Mouse (Mus musculus) liver, adult 2 months (tissue): Measurements from ENCODE around the gene Anapc13. TPM values are rescaled to one million over a fixed set of nuclear protein-coding genes. Genes with fewer than 3 reads are reported as not detected.

Experiments used
- DNase-seq: peaks from one replicate; pipeline ENCODE4 v3.0.0-alpha.2; 2011; ENCODE audit warnings: low read depth, low spot score; ENCODE audit errors: extremely low read depth
- H3K27ac ChIP-seq: fragments of 200-500 bp; replicated peaks from 2 replicates; pipeline ENCODE4 v1.5.1; 2012; ENCODE audit warnings: low read depth, mild to moderate bottlenecking, control low read depth, inconsistent platforms, low read length; ENCODE audit not compliant: insufficient read depth
- H3K27me3 ChIP-seq: fragments of 200-500 bp; 2 replicates; pipeline ENCODE4 v1.6.1; 2012; ENCODE audit warnings: mild to moderate bottlenecking, moderate library complexity, low read length, inconsistent platforms; ENCODE audit not compliant: control insufficient read depth, insufficient read depth
- H3K36me3 ChIP-seq: fragments of 200-500 bp; 2 replicates; pipeline ENCODE4 v1.6.1; 2012; ENCODE audit warnings: low read length, inconsistent platforms; ENCODE audit not compliant: control insufficient read depth, insufficient read depth
- H3K4me1 ChIP-seq: fragments of 200-500 bp; 2 replicates; pipeline ENCODE4 v1.6.1; 2011; ENCODE audit warnings: low read length; ENCODE audit not compliant: control insufficient read depth, insufficient read depth
- H3K4me3 ChIP-seq: fragments of 200-500 bp; 2 replicates; pipeline ENCODE4 v1.5.1; 2011; ENCODE audit warnings: low read depth, mild to moderate bottlenecking, control low read depth, low read length, moderate library complexity; ENCODE audit not compliant: insufficient read depth
- H3K79me2 ChIP-seq: fragments of 200-500 bp; 2 replicates; pipeline ENCODE4 v1.6.1; 2012; ENCODE audit warnings: inconsistent platforms, mild to moderate bottlenecking, low read length, moderate library complexity; ENCODE audit not compliant: control insufficient read depth, insufficient read depth
- H3K9ac ChIP-seq: fragments of 200-500 bp; 2 replicates; pipeline ENCODE4 v1.6.1; 2012; ENCODE audit warnings: low read depth, mild to moderate bottlenecking, control low read depth, inconsistent platforms, low read length
- CTCF ChIP-seq: fragments of 200-500 bp; IDR thresholded peaks from 2 replicates; pipeline ENCODE4 v1.5.1; 2011; ENCODE audit warnings: low read depth, low read length, control low read depth
- POLR2A ChIP-seq: fragments of 200-500 bp; IDR thresholded peaks from 2 replicates; pipeline ENCODE4 v1.6.1; 2011; ENCODE audit warnings: low read length, control low read depth; ENCODE audit not compliant: insufficient read depth; ENCODE audit errors: extremely low read depth
- WGBS: fragments of 180-500 bp; shearing (Covaris S2); methylation state at CpG from one replicate; pipeline ENCODE4 v1.1.7; 2018; 5-methylcytosine and 5-hydroxymethylcytosine counted together
- polyA plus RNA-seq: library from polyadenylated mRNA; depleted of rRNA; stranded (reverse); fragments of >200 nt; gene quantifications from 2 replicates; pipeline ENCODE4 v1.2.3, GENCODE M21; 2012
- total RNA-seq: library from RNA; depleted of rRNA; stranded (reverse); fragments of >200 nt; gene quantifications from 2 replicates; pipeline ENCODE4 v1.2.3, GENCODE M21; 2014

Anapc13 gene
- total and polyA plus RNA-seq, 2 experiments = 53.4 to 65.8 TPM

GRCm38 (mm10) chr9:102632923-102633537 is 6.9 kb downstream of the Anapc13 start:
- Histone ChIP-seq H3K79me2 (no peaks in the 10 kb centered on the region), H3K36me3 (peaks cover 6% of the 10 kb centered on the region; the same call in 1 of the 2 replicates), H3K27me3 (no peaks in the 10 kb centered on the region), H3K27ac (no peak overlapping the region), H3K9ac (no peak overlapping the region), H3K4me3 (no peak overlapping the region), H3K4me1 (no peaks in the 10 kb centered on the region)
- WGBS = 63% methylated on average over 1 of the region's 1 CpGs
- peak; percentile 55 for DNase-seq
- TF ChIP-seq CTCF = peak; percentile 62
- no peak for TF ChIP-seq POLR2A

DNA sequence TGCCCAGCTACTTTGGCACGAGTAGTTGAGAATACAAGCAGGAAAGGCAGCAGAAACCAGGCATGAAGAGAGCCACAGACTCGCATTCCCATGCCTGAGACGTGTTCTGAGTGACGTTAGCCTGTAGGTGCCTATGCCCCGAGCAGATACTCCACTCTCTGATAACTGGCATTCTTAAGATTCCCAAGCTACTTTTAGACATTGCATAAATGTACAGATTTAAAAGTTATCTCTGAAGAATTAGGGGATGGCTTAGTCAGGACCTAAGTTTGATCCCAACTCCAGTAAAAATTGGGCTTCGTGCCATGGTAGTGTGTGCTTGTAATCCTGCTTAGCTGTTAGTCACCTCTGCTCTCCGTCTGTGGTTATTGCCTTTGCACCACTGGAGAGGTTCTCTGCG is 8.4 kb downstream of the Anapc13 start:
- 81% methylated on average over 8 of the region's 8 CpGs for WGBS
- TF ChIP-seq CTCF = no peak
- no peak for TF ChIP-seq POLR2A
- Histone ChIP-seq H3K27me3 (no peaks in the 10 kb centered on the region), H3K79me2 (no peaks in the 10 kb centered on the region), H3K4me1 (no peaks in the 10 kb centered on the region), H3K4me3 (no peak overlapping the region), H3K27ac (no peak overlapping the region), H3K36me3 (peaks cover 6% of the 10 kb centered on the region; the same call in 1 of the 2 replicates), H3K9ac (no peak overlapping the region)
- no peak for DNase-seq

DNA sequence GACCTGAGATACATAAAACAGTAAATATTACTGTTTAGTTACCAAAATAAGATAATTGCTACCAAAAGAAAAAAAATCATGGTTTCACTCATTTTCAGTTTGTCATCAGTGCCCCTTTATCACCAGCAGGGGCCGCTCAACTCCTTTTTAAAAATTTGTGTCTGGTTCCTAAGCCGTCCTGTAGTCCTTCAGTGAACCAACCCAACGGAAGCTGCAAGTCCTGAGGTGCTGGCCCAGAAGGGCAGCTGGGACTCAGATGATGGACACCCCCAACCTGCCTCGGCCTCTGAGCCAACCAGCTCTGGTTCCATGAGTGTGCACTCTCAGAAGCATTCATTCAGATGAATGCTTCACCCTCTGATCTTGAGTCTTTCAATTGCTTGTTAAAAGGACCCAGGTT is 10.5 kb downstream of the Anapc13 start:
- Histone ChIP-seq H3K27ac (no peak overlapping the region), H3K79me2 (no peaks in the 10 kb centered on the region), H3K27me3 (no peaks in the 10 kb centered on the region), H3K36me3 (peaks cover 6% of the 10 kb centered on the region; the same call in 1 of the 2 replicates), H3K4me1 (no peaks in the 10 kb centered on the region), H3K4me3 (no peak overlapping the region), H3K9ac (no peak overlapping the region)
- DNase-seq = peak; percentile 41
- peak; percentile 42; the same call in 1 of the 2 replicates for TF ChIP-seq CTCF
- TF ChIP-seq POLR2A = no peak
- WGBS = 2% methylated on average over 4 of the region's 4 CpGs

DNA sequence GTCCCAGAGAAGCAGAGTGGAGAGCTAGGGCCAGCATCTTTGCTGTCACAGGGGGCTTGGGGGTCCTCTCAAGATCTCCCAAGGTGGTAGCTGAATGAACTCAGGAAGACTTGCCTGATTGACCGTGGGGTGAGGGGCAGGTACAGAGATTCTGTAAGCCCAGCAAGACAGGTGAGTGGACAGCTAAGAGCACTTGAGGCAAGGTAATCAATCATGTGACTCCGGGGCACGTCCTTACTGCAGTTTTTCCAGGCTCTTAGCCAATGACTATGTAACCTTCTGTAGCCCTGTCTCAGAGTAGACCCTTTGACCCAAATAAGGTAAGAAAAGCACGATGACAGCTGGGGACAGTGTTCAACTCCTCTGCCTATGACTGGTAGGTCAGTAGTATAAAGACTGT is 11.0 kb downstream of the Anapc13 start:
- no peaks in the 10 kb centered on the region for H3K79me2 ChIP-seq
- DNase-seq = no peak
- H3K27ac ChIP-seq = no peak overlapping the region
- TF ChIP-seq CTCF (no peak), POLR2A (no peak)
- peaks cover 6% of the 10 kb centered on the region; the same call in 1 of the 2 replicates for H3K36me3 ChIP-seq
- no peaks in the 10 kb centered on the region for H3K27me3 ChIP-seq
- H3K4me1 ChIP-seq = peaks cover 2% of the 10 kb centered on the region; the same call in 1 of the 2 replicates
- no peak overlapping the region for H3K4me3 ChIP-seq
- no peak overlapping the region for H3K9ac ChIP-seq
- 34% methylated on average over 4 of the region's 4 CpGs for WGBS

- no peak for DNase-seq
- no peaks in the 10 kb centered on the region for H3K27me3 ChIP-seq
- no peak overlapping the region for H3K4me3 ChIP-seq
- H3K36me3 ChIP-seq = peaks cover 6% of the 10 kb centered on the region; the same call in 1 of the 2 replicates
- TF ChIP-seq POLR2A = no peak
- no peak for TF ChIP-seq CTCF
- H3K27ac ChIP-seq = 0 out of 2 replicates have a peak overlapping the region, but pooled peaks have one; percentile 12
- no peaks in the 10 kb centered on the region for H3K79me2 ChIP-seq
- H3K4me1 ChIP-seq = peaks cover 2% of the 10 kb centered on the region; the same call in 1 of the 2 replicates
- no peak overlapping the region for H3K9ac ChIP-seq
- 70% methylated on average over 7 of the region's 7 CpGs for WGBS
Observed at GRCm38 (mm10) chr9:102638963-102639362, 12.9 kb downstream of the Anapc13 start.

GRCm38 (mm10) chr9:102639510-102639909 is 13.4 kb downstream of the Anapc13 start:
- no peak for TF ChIP-seq POLR2A
- TF ChIP-seq CTCF = no peak
- Histone ChIP-seq H3K36me3 (peaks cover 2% of the 10 kb centered on the region; the same call in 1 of the 2 replicates), H3K9ac (no peak overlapping the region), H3K27me3 (no peaks in the 10 kb centered on the region), H3K27ac (peak overlapping the region; percentile 51; the same call in 1 of the 2 replicates), H3K4me1 (peaks cover 2% of the 10 kb centered on the region; the same call in 1 of the 2 replicates), H3K79me2 (no peaks in the 10 kb centered on the region), H3K4me3 (no peak overlapping the region)
- 76% methylated on average over 8 of the region's 8 CpGs for WGBS
- DNase-seq = no peak
